Mouse (Mus musculus) G1E-ER4 (cell line): ENCODE results near the gene Ptbp2. TPM values are rescaled to one million over a fixed set of nuclear protein-coding genes. Genes with fewer than 3 reads are reported as not detected.

Source experiments
- GATA1 ChIP-seq: IDR thresholded peaks from one replicate; pipeline ENCODE4 v1.8.0; 2012; ENCODE audit warnings: low read length, inconsistent platforms
- polyA plus RNA-seq: library from polyadenylated mRNA; stranded (reverse); fragments of >175 nt; gene quantifications from 2 replicates; pipeline ENCODE4 v1.2.3, GENCODE M21; 2012

Ptbp2 gene
- polyA plus RNA-seq = 0.63 and 0.91 TPM in 2 replicates

DNA sequence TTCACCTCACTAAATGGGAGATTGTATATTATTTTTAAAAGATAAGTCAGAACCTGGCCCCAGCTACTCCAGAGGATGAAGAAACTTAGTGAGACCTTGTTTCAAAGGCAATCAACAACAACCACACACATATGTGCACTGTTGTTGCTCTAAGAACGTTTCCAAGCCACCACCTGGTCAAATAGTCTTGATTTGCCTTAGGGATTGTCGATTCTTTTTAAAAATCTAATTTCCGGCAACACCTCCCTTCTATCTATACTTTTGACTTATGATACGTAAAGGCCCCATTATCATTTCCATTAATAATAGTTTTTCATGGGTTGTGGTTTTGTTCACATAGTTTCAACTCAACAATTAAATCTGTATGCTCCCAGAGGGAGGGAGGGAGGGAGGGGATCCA is at the start of gene Ptbp2:
Gene Ptbp2 (minus strand): TSS at position 101 of the 400 bp plus-strand sequence.
- TF ChIP-seq GATA1 = no peak

DNA sequence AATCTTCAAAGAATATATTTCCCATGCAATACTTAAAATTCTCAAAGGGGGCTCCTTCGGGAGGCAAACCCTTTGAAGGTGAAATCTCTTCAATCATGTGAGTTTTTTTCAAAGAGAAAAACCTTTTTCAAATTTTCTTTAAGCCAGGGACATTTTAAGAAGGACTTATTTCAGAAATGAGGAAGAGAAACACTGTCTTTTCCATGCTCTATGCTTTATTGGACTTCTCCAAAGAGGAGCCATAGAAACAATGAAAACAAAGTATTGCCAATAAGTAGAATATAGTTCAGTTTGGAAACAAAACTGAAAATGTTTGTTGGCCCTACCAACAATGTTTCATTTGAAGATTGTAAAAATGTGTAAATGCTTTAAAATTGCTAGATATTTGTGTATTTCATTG is 30.4 kb upstream of the Ptbp2 start:
- no peak for TF ChIP-seq GATA1

DNA sequence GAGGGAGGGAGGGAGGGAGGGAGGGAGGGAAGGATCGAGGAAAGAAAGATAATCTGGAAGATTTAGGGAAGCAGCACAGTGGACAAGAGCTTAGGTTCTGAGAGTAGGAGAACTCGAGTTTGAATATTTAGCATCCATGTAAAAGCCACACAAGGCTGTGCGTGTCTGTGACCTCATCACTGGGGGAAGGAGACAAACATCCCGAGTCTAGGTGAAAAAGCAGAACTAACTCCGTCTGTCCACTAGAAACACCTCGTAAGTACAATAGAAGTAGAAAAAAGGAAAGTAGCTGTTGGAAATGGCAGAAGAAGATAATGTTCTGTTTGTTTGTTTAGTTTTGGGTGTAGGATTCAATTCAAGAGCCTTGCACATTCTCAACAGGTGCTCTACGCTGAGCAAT is 21.9 kb upstream of the Ptbp2 start:
- no peak for TF ChIP-seq GATA1

DNA sequence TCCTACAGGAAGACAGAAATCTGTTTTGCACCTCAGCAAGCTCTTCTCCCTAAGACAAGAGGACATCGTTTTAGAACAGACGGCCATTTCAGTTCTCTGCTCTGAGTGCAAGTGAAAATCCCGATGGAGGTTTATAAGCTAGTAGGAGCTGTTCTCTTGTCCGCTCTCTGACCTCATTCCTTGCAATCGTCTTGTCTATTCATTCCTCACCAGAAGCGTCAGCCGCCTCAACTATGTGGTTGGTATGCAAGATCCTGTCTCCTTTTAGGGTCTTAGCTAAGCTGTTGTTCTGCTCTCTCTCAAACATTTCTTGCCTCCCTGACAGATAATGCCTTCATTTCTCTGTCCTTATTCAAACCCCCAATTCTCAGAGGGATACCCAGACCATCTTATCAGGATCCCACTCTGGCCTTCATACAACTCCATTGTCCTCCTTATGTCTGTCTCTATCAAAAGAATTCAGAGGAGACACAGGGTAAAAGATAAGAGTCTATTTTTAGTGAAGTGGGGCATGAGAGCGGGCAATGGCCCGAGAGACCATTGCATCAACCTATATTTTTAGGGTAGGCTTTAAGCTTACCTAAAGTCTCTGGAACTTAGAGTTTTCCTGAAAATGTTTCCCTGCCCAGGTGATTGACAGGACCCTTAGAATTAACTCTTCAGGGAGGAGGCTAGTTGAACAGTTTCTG is 10.6 kb upstream of the Ptbp2 start:
- no peak for TF ChIP-seq GATA1

DNA sequence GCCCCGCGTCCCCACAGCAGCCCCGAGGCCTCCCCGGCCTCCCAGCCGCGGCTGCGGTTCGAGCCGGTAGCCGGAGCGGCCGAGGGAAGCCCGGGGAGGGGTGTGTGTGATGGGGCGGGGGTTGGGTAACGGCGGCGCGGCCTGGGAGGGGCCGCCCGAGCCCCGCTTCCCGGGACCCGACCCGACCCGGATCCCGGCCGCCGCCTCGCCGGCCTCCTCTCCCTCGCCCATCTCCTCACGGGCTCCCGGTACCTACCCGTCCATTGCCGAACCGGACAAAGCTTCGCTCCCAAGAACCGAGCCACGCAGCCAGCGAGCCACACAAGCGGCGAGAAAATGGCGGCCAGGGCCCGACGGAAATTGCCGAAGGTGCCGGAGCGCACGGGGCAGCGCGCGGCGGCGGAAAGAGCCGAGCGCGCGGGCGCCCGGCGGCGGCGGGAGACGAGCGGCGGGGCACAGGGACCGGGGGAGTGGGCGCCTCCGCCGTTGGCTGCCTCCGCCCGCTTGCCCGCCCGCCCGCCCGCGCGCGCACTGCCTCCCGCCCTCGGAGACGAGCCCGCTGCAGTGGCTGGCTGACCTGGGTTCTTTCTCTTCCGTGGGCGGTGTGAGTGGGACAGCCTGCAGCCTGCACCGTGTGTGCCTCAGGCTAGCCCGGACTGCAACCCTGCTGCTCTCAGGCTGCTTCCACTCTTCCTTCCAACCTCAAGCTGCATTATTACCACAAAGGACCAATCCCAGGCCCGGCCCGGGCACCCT is 1.1 kb downstream of the Ptbp2 start:
- no peak for TF ChIP-seq GATA1

DNA sequence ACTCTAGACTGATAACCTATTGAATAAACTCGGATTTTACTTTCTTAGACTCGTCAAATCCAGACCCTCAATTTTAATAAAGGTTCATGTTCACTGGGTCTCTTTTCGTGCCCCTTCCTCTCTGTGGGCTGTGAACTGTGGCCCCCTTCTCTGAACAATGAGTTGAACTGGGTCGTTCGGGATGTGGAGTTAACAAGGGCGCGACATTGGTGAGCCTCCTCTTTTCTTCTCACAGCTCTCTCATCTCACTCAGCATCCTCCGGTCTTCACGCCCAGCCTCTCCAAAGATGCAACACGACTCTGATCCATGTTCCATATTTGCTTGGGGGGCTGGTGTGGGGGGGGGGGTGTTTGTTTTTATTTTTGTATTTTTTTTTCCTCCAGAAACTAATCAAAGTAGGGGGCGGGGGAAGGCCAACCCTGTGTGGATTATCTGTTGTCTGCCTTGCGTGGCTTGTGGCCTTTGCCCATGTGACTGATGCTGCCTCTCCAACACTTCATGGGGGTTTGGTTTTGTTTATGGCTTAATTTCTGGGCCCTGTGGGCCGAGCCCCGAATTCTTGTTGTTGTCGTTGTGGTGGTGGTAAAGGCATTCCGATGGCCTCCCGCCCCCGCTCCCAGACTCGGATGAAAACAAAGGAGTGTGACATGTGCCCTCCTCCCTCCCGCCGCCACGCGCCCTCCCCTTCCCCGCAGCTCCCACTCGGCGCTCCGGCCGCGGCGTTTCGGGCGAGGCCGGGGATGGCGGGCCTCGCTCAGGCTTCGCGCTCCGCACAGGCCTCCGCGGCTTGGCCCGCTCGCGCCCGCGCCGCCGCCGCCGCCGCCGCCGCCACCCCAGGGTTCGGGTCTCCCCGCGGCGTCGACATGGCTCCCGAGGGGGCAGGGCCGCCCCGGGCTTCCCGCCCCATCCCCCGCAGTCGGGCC is 2.0 kb downstream of the Ptbp2 start:
- TF ChIP-seq GATA1 = no peak

DNA sequence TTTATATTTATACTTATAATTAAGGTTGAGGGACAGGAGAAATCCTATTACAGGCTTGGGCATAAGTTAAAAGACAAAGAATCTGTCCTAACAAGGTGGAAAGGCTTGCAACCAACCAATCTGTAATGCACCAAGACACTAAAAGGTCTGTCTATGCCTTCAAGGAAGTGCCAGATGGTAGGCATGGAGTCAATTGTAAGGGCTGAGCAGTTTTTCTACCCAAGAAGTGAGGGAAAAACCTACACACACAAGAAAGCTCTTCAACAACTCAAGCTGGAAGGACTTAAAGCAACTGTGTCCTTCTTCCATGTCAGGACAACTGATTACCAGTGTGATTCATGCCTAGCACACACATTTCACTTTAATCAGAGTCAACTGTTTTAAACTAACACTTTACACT is 3.4 kb downstream of the Ptbp2 start:
- TF ChIP-seq GATA1 = no peak

DNA sequence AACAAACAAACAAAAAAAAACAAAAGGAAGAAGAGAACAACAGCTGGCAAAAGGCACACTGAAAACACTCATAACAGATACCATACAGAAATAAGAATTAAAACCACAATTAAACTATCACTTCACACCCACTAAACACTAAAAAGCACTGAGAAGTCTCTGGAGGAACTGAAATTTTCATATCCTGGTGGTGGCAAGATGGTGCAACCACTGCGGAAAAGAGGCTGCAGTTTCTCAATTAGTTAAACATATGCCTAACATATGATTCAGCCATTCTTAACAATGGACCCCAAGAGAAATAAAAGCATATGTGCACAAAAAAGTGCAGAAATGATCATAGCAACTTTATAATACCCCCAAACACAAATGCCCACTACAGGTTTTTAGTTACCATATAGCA is 5.0 kb downstream of the Ptbp2 start:
- TF ChIP-seq GATA1 = no peak

DNA sequence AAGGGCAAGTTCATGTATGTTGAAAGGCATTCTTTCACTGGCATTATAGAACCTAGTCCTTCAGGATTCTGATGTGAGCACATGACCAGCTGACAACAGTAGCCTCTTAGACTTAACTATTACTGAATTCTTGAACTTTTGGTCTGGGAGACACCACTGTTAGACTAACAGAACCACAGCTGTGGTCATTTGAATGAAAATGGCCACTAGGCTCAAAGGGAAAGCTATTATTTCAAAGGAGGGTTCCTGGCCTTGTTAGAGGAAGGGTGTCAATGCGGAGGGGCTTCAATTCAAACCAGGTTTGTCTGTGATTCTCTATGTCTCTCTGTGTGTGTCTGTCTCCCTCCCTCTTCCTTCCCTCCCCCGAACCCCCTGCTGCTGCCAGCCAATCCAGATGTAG is 5.8 kb downstream of the Ptbp2 start:
- TF ChIP-seq GATA1 = no peak

DNA sequence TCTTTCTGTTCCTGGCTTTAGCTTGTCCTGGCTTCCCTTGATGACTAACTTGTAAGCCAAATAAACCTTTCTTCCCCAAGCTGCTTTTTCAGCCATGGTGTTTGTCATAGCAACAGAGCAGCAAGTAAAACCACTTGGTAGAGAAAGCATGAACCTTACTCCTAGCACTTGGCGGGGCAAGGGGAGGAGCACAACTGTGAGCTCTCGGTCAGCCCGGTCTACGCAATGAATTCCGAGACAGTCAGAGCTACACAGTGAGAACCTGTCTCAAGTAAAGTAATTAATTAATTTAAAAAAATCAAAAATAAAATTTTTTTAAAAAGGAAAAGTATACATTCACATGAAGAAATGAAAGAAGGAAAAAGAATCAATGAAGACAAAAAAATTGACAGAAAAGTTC is 8.1 kb downstream of the Ptbp2 start:
- TF ChIP-seq GATA1 = no peak

DNA sequence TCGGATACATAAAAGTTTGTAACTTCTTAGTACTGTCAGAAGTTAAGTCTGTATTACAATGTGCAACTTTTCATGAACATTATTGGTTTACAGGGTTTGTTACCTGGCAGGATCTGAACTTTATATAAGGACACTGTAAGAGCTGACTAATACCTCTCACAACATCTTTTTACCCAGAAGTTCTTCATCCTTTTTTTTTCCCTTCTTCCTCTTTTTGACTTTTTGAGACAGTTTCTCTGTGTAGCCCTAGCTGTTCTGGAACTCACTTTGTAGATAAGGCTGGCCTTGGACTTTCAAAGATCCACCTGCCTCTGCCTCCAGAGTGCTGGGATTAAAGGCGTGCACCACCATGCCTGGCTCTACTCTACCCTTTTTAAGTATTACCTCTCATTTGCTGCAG is 11.5 kb downstream of the Ptbp2 start:
- no peak for TF ChIP-seq GATA1

DNA sequence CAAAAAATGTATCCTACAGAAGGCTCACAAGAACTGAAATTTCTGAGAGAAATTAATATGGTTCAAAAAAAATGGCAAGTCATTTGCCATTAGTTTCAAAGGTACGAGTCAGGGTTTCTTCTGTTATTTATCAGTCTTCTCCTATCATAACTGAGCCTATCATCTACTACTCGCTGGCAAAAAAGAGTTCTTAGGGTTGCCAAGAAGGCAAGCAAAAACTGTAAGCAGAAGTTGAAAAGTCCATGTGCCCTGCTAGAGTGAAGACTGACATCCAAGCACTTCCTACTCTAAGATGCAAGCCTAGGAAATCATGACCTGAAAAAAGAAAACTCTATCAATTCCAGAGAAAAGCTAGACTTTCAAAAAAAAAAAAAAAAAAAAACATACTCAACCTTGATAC is 20.5 kb downstream of the Ptbp2 start:
- TF ChIP-seq GATA1 = no peak

DNA sequence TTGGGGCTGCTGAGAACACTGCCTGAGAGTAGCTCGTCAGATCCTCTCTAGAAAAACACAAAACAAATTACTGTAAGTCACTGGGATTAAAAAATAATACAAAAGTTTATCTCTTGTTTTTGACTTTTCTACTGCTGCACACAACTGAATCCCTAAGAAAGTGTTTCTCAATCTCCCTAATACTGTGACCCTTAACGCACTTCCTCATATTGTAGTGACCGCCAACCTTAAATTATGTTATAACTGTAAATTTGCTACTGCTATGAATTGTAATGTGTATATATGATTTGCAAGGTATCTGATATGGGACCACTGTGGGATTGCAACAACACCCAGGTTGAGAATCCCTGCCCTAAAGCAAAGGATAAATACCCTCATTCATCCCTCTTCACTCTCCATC is 22.5 kb downstream of the Ptbp2 start:
- no peak for TF ChIP-seq GATA1

DNA sequence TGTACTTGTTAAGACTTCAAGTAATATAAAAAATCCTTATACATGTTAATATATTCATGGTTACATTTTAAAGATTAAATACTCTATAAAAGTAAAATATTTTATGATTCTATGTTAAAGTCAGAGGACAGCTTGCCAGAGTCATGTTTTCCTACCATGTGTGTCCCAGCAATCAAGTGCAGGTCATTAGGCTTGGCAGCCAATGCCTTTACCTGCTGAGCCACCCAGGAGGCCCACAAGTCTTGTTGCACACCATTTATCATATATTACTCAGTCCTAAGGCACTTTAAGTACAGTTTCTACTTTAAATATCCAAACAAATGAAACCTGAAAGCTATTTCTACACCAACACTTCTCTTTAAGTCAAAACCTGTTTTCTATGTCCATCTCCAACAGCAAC is 30.5 kb downstream of the Ptbp2 start:
- TF ChIP-seq GATA1 = no peak

DNA sequence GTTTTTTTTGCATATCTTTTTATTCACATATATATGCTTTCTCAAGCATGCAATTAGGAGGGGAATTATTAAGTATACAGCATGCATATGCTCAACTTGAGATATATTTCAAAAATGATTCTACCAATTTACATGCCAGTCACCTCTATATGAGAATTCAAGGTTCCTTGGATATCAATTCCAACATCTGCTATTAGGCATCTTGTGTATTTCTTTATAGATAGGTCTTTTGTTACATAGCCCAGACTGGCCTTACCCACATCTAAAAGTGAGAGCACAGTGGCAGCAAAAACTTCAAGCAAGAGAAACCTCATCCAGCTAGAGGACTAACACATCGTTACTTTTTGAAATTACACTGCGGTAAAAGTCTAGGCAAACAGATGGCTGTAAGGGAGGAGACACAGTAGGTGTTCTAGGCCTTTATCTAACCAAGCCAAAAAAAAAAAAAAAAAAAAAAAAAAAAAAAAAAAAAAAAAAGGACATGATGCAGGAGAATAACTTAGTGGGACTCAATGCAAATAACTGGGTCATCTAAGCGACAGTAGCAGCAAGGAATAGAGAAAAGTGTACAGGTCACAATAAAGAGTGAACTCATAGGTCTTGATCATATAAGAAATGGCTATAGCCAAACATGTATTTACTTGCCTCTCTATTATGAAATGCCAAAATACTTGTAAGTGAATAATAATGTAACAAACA is 34.6 kb downstream of the Ptbp2 start:
- TF ChIP-seq GATA1 = no peak
